Mouse (Mus musculus) lung, postnatal 0 days (tissue): ENCODE results near the gene Gm4450. TPM values are rescaled to one million over a fixed set of nuclear protein-coding genes. Genes with fewer than 3 reads are reported as not detected.
A peak's percentile ranks its signal among the peaks of the same experiment; 100 is the strongest.

ENCODE experiments used
- ATAC-seq: fragments of 200-750 bp; cut with Nextera tagmentation; 2 replicates; pipeline ENCODE4 v1.8.0; 2017; ENCODE audit warnings: moderate library complexity
- DNase-seq: peaks from one replicate; pipeline ENCODE4 v3.0.0-alpha.2; 2016; ENCODE audit warnings: low spot score
- H3K27ac ChIP-seq: fragments of 300-500 bp; sonication (generic); 2 replicates; pipeline ENCODE4 v1.5.1; 2014; ENCODE audit warnings: antibody characterized with exemption, mild to moderate bottlenecking, low read length, mixed read lengths
- H3K27me3 ChIP-seq: fragments of 300-500 bp; sonication (generic); replicated peaks from 2 replicates; pipeline ENCODE4 v1.6.1; 2014; ENCODE audit warnings: low read length, mixed read lengths; ENCODE audit not compliant: insufficient read depth
- H3K36me3 ChIP-seq: fragments of 300-500 bp; sonication (generic); 2 replicates; pipeline ENCODE4 v1.6.1; 2014; ENCODE audit warnings: low read length, mixed read lengths; ENCODE audit not compliant: insufficient read depth
- H3K4me1 ChIP-seq: fragments of 300-500 bp; sonication (generic); 2 replicates; pipeline ENCODE4 v1.6.1; 2014; ENCODE audit warnings: antibody characterized with exemption, low read depth, low read length, mixed read lengths; ENCODE audit not compliant: insufficient read depth
- H3K4me2 ChIP-seq: fragments of 300-500 bp; sonication (generic); replicated peaks from 2 replicates; pipeline ENCODE4 v1.6.1; 2014; ENCODE audit warnings: low read depth, mild to moderate bottlenecking, low read length, moderate library complexity, mixed read lengths
- H3K4me3 ChIP-seq: fragments of 300-500 bp; sonication (generic); 2 replicates; pipeline ENCODE4 v1.5.1; 2014; ENCODE audit warnings: low read depth, low read length
- H3K9ac ChIP-seq: fragments of 300-500 bp; sonication (generic); replicated peaks from 2 replicates; pipeline ENCODE4 v1.6.1; 2014; ENCODE audit warnings: low read depth, mild to moderate bottlenecking
- H3K9me3 ChIP-seq: fragments of 300-500 bp; sonication (generic); 2 replicates; pipeline ENCODE4 v1.6.1; 2016; ENCODE audit warnings: low read length, mixed read lengths
- CTCF ChIP-seq: IDR thresholded peaks from 2 replicates; pipeline ENCODE4 v1.5.1; 2016; ENCODE audit warnings: antibody characterized with exemption, mild to moderate bottlenecking
- EP300 ChIP-seq: IDR thresholded peaks from 2 replicates; pipeline ENCODE4 v1.6.1; 2016; ENCODE audit warnings: antibody characterized with exemption, mild to moderate bottlenecking, control low read depth
- WGBS: fragments of 180-500 bp; shearing (Covaris S2); extraction: QIAGEN DNeasy Blood & Tissue Kit; methylation state at CpG from one replicate; pipeline ENCODE4 v1.1.7; 2014; 5-methylcytosine and 5-hydroxymethylcytosine counted together
- polyA plus RNA-seq: library from polyadenylated mRNA; unstranded; fragments of >200 nt; fragmentation: Nextera tagmentation; extraction: Ambion mirVana; gene quantifications from 2 replicates; pipeline ENCODE4 v1.2.1, GENCODE M21; 2015

The Gm4450 gene
- polyA plus RNA-seq, 1 experiment from 2014 or later: not detected

DNA sequence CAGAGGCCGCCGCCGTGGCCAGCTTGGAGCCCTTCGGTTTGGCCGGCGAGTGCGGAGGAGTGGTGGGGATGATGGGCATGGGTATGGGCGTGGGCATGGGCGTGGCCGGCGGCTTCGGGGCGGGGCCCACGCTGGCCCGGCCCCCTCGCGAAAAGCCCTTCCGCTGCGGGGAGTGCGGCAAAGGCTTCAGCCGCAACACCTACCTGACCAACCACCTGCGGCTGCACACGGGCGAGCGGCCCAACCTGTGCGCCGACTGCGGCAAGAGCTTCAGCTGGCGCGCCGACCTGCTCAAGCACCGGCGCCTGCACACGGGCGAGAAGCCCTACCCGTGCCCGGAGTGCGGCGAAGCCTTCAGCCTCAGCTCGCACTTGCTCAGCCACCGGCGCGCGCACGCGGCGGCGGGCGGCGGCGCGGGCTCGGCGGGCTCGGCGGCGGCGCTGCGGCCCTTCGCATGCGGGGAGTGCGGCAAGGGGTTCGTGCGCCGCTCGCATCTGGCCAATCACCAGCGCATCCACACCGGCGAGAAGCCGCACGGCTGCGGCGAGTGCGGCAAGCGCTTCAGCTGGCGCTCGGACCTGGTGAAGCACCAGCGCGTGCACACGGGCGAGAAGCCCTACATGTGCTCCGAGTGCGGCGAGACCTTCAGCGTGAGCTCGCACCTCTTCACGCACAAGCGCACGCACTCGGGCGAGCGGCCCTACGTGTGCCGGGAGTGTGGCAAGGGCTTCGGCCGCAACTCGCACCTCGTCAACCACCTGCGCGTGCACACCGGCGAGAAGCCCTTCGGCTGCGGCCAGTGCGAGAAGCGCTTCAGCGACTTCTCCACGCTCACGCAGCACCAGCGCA is 29.1 kb downstream of the Gm4450 start:
- H3K4me1 ChIP-seq: peaks cover 13% of the 10 kb centered on the region; the same call in 1 of the 2 replicates
- H3K27ac ChIP-seq: 0 out of 2 replicates have a peak overlapping the region, but pooled peaks have one; percentile 14
- H3K36me3 ChIP-seq: no peaks in the 10 kb centered on the region
- no peaks in the 10 kb centered on the region for H3K9me3 ChIP-seq
- H3K4me3 ChIP-seq: peak overlapping the region; percentile 60
- no peaks in the 10 kb centered on the region for H3K27me3 ChIP-seq
- peak; percentile 79 for DNase-seq
- peak; percentile 96 for ATAC-seq
- no peak overlapping the region for H3K9ac ChIP-seq
- H3K4me2 ChIP-seq: peak overlapping the region; percentile 99
- TF ChIP-seq CTCF (no peak), EP300 (no peak)
- WGBS: 2% methylated on average over 92 of the region's 110 CpGs

- Histone ChIP-seq H3K4me3 (peak overlapping the region; percentile 60), H3K4me1 (peaks cover 13% of the 10 kb centered on the region; the same call in 1 of the 2 replicates), H3K27ac (no peak overlapping the region), H3K9ac (no peak overlapping the region), H3K27me3 (no peaks in the 10 kb centered on the region), H3K9me3 (no peaks in the 10 kb centered on the region), H3K4me2 (peak overlapping the region; percentile 99), H3K36me3 (no peaks in the 10 kb centered on the region)
- ATAC-seq: no peak
- TF ChIP-seq CTCF (no peak), EP300 (no peak)
- no peak for DNase-seq
- 1% methylated on average over 19 of the region's 23 CpGs for WGBS
These were observed 29.7 kb downstream of the Gm4450 start for GRCm38 (mm10) chr3:98427260-98427599.

GRCm38 (mm10) chr3:98426749-98427148 is 30.2 kb downstream of the Gm4450 start:
- DNase-seq: no peak
- TF ChIP-seq EP300 (no peak), CTCF (no peak)
- H3K9ac ChIP-seq: no peak overlapping the region
- peak overlapping the region; percentile 99 for H3K4me2 ChIP-seq
- no peaks in the 10 kb centered on the region for H3K27me3 ChIP-seq
- WGBS: 54% methylated on average over 5 of the region's 5 CpGs
- ATAC-seq: no peak
- no peak overlapping the region for H3K4me3 ChIP-seq
- peaks cover 13% of the 10 kb centered on the region; the same call in 1 of the 2 replicates for H3K4me1 ChIP-seq
- no peak overlapping the region for H3K27ac ChIP-seq
- H3K36me3 ChIP-seq: no peaks in the 10 kb centered on the region
- H3K9me3 ChIP-seq: no peaks in the 10 kb centered on the region

GRCm38 (mm10) chr3:98422926-98423325 is 34.0 kb downstream of the Gm4450 start:
- peaks cover 9% of the 10 kb centered on the region; the same call in 1 of the 2 replicates for H3K4me1 ChIP-seq
- no peaks in the 10 kb centered on the region for H3K36me3 ChIP-seq
- ATAC-seq: no peak
- H3K27me3 ChIP-seq: no peaks in the 10 kb centered on the region
- H3K9me3 ChIP-seq: no peaks in the 10 kb centered on the region
- H3K27ac ChIP-seq: no peak overlapping the region
- TF ChIP-seq CTCF: no peak
- no peak for TF ChIP-seq EP300
- DNase-seq: peak; percentile 3
- H3K4me3 ChIP-seq: no peak overlapping the region
- no peak overlapping the region for H3K9ac ChIP-seq
- H3K4me2 ChIP-seq: no peak overlapping the region
- 60% methylated on average over 4 of the region's 4 CpGs for WGBS

DNA sequence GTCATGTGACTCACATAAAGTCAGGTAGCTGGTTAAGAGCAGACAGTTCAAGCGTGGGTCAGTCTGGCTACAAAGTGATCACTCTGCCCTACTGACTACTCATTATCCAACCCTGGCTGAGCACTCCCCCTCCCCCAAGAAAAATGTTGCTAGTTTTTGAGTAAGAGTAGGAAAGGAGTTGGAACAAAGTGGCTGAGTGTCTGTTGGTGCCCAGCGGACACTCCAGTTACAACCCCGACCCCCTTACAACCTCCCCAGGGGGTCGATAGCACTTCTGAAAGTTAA is 37.2 kb downstream of the Gm4450 start:
- H3K9ac ChIP-seq: no peak overlapping the region
- no peaks in the 10 kb centered on the region for H3K27me3 ChIP-seq
- TF ChIP-seq CTCF (no peak), EP300 (no peak)
- DNase-seq (peak; percentile 3), ATAC-seq (no peak)
- H3K36me3 ChIP-seq: no peaks in the 10 kb centered on the region
- no peak overlapping the region for H3K27ac ChIP-seq
- no peak overlapping the region for H3K4me2 ChIP-seq
- WGBS: 46% methylated on average over 4 of the region's 4 CpGs
- H3K4me3 ChIP-seq: no peak overlapping the region
- H3K4me1 ChIP-seq: peaks cover 16% of the 10 kb centered on the region; the same call in 1 of the 2 replicates
- no peaks in the 10 kb centered on the region for H3K9me3 ChIP-seq

- H3K27ac ChIP-seq: no peak overlapping the region
These were observed 37.7 kb downstream of the Gm4450 start for GRCm38 (mm10) chr3:98418991-98419785.

More at GRCm38 (mm10) chr3:98418991-98419785, 37.7 kb downstream of the Gm4450 start:
- no peaks in the 10 kb centered on the region for H3K27me3 ChIP-seq
- ATAC-seq (no peak), DNase-seq (no peak)
- H3K4me1 ChIP-seq: peaks cover 16% of the 10 kb centered on the region; the same call in 1 of the 2 replicates
- H3K36me3 ChIP-seq: no peaks in the 10 kb centered on the region
- TF ChIP-seq EP300 (no peak), CTCF (no peak)
- no peaks in the 10 kb centered on the region for H3K9me3 ChIP-seq
- no peak overlapping the region for H3K4me2 ChIP-seq
- 66% methylated on average over 6 of the region's 6 CpGs for WGBS
- no peak overlapping the region for H3K9ac ChIP-seq
- no peak overlapping the region for H3K4me3 ChIP-seq
